Mouse (Mus musculus) G1E (cell line): ENCODE results near the gene Ipmk. TPM values are rescaled to one million over a fixed set of nuclear protein-coding genes. Genes with fewer than 3 reads are reported as not detected.
A peak's percentile ranks its signal among the peaks of the same experiment; 100 is the strongest.
"Not testable (repeated sequence)": the region's sequence is repeated elsewhere in the genome, so short reads cannot be mapped to it uniquely, and the experiment has no call there.

Experiments used
- ATAC-seq: 2 replicates; pipeline ENCODE4 v1.8.0; 2016; ENCODE audit warnings: mild to moderate bottlenecking; ENCODE audit not compliant: insufficient number of reproducible peaks, poor library complexity, low FRiP score, severe bottlenecking; ENCODE audit errors: extremely low read depth
- DNase-seq: peaks from one replicate; pipeline ENCODE4 v3.0.0; 2012; ENCODE audit warnings: low spot score
- H3K27me3 ChIP-seq: 2 replicates; pipeline ENCODE4 v1.6.1; 2012; ENCODE audit warnings: mild to moderate bottlenecking, low read length, inconsistent platforms; ENCODE audit not compliant: insufficient read depth
- H3K36me3 ChIP-seq: replicated peaks from 2 replicates; pipeline ENCODE3; 2012; ENCODE audit warnings: mild to moderate bottlenecking, inconsistent platforms
- H3K4me1 ChIP-seq: 2 replicates; pipeline ENCODE4 v1.6.1; 2012; ENCODE audit warnings: low read depth, low read length, inconsistent platforms, mixed read lengths; ENCODE audit not compliant: insufficient read depth
- H3K4me3 ChIP-seq: 2 replicates; pipeline ENCODE4 v1.5.1; 2012; ENCODE audit warnings: low read depth, mild to moderate bottlenecking, inconsistent platforms, low read length, moderate library complexity, mixed read lengths
- H3K9me3 ChIP-seq: replicated peaks from 2 replicates; pipeline ENCODE4 v1.6.1; 2012; ENCODE audit warnings: inconsistent platforms
- CTCF ChIP-seq: IDR thresholded peaks from 2 replicates; pipeline ENCODE4 v1.5.1; 2012; ENCODE audit warnings: low read depth, low read length, inconsistent platforms, mixed read lengths
- GATA1 ChIP-seq: IDR thresholded peaks from 2 replicates; pipeline ENCODE4 v1.6.1; 2012; ENCODE audit warnings: borderline replicate concordance, low read length, inconsistent platforms, mixed read lengths
- GATA2 ChIP-seq: IDR thresholded peaks from 2 replicates; pipeline ENCODE4 v1.6.1; 2012; ENCODE audit warnings: low read depth, low read length, inconsistent platforms, borderline replicate concordance
- POLR2AphosphoS5 ChIP-seq: IDR thresholded peaks from 2 replicates; pipeline ENCODE4 v1.6.1; 2012; ENCODE audit warnings: low read depth, low read length, inconsistent platforms; ENCODE audit not compliant: insufficient replicate concordance
- TAL1 ChIP-seq: conservative IDR thresholded peaks from 2 replicates; pipeline ENCODE4 v1.6.1; 2012; ENCODE audit warnings: low read depth, low read length, inconsistent platforms, mixed read lengths
- polyA plus RNA-seq: library from polyadenylated mRNA; stranded (reverse); fragments of >175 nt; gene quantifications from 2 replicates; pipeline ENCODE4 v1.2.3, GENCODE M21; 2012
- total RNA-seq, 2 experiments: library from RNA; stranded (forward) in 1 of 2; stranded (reverse) in 1 of 2; fragments of 200-1000 nt in 1 of 2; fragments of >200 nt in 1 of 2; fragmentation: Nextera tagmentation in 1 of 2; gene quantifications; 2 replicates each; pipeline ENCODE4 v1.2.3; 2014 to 2017

Ipmk gene
- total and polyA plus RNA-seq, 3 experiments, result 12.8 to 31.6 (median 26.2) TPM

GRCm38 (mm10) chr10:71373706-71374105, 26.1 kb downstream of the Ipmk start:
- H3K36me3 ChIP-seq, result peaks cover 85% of the 10 kb centered on the region
- TF ChIP-seq CTCF (no peak), POLR2AphosphoS5 (no peak), GATA2 (no peak), GATA1 (no peak), TAL1 (no peak)

GRCm38 (mm10) chr10:71376014-71376413, 28.5 kb downstream of the Ipmk start:
- no peak overlapping the region for H3K4me3 ChIP-seq
- no peaks in the 10 kb centered on the region for H3K9me3 ChIP-seq
- no peak for ATAC-seq
- no peaks in the 10 kb centered on the region for H3K4me1 ChIP-seq
- no peak for TF ChIP-seq GATA2
- no peak for TF ChIP-seq GATA1
- no peak for TF ChIP-seq TAL1
- TF ChIP-seq CTCF, result no peak
- no peak for TF ChIP-seq POLR2AphosphoS5
- H3K36me3 ChIP-seq, result peaks cover 85% of the 10 kb centered on the region
- no peak for DNase-seq
- H3K27me3 ChIP-seq, result no peaks in the 10 kb centered on the region

More at GRCm38 (mm10) chr10:71373706-71374105, 26.1 kb downstream of the Ipmk start:
- Histone ChIP-seq H3K4me1 (no peaks in the 10 kb centered on the region), H3K9me3 (no peaks in the 10 kb centered on the region), H3K4me3 (no peak overlapping the region), H3K27me3 (no peaks in the 10 kb centered on the region)
- ATAC-seq (0 out of 2 replicates have a peak, but pooled peaks have one; percentile 22), DNase-seq (no peak)

- ATAC-seq, result no peak
- H3K4me3 ChIP-seq, result no peak overlapping the region
- TF ChIP-seq CTCF (no peak), POLR2AphosphoS5 (no peak), GATA1 (no peak), GATA2 (no peak), TAL1 (no peak)
- no peaks in the 10 kb centered on the region for H3K9me3 ChIP-seq
- no peaks in the 10 kb centered on the region for H3K4me1 ChIP-seq
- H3K27me3 ChIP-seq, result no peaks in the 10 kb centered on the region
- H3K36me3 ChIP-seq, result peaks cover 81% of the 10 kb centered on the region
- no peak for DNase-seq
Observed at GRCm38 (mm10) chr10:71380406-71380805, 32.8 kb downstream of the Ipmk start.

GRCm38 (mm10) chr10:71381471-71382033, 34.0 kb downstream of the Ipmk start:
- Histone ChIP-seq H3K27me3 (no peaks in the 10 kb centered on the region), H3K4me3 (no peak overlapping the region), H3K9me3 (no peaks in the 10 kb centered on the region), H3K4me1 (no peaks in the 10 kb centered on the region), H3K36me3 (peaks cover 71% of the 10 kb centered on the region)
- no peak for DNase-seq
- ATAC-seq, result no peak
- TF ChIP-seq GATA2 (no peak), CTCF (no peak), GATA1 (no peak), TAL1 (no peak), POLR2AphosphoS5 (no peak)

- ATAC-seq (no peak), DNase-seq (no peak)
- no peaks in the 10 kb centered on the region for H3K9me3 ChIP-seq
- no peak for TF ChIP-seq POLR2AphosphoS5
- no peak for TF ChIP-seq GATA1
- TF ChIP-seq TAL1, result no peak
- TF ChIP-seq CTCF, result no peak
- no peak for TF ChIP-seq GATA2
- peaks cover 65% of the 10 kb centered on the region for H3K36me3 ChIP-seq
- no peak overlapping the region for H3K4me3 ChIP-seq
- H3K27me3 ChIP-seq, result no peaks in the 10 kb centered on the region
- no peaks in the 10 kb centered on the region for H3K4me1 ChIP-seq
Observed at GRCm38 (mm10) chr10:71382109-71382508, 34.5 kb downstream of the Ipmk start.

- peaks cover 61% of the 10 kb centered on the region for H3K36me3 ChIP-seq
- ATAC-seq (no peak), DNase-seq (no peak)
- no peak for TF ChIP-seq CTCF
- TF ChIP-seq TAL1, result no peak
- no peak for TF ChIP-seq GATA2
- no peak for TF ChIP-seq POLR2AphosphoS5
- TF ChIP-seq GATA1, result no peak
- no peaks in the 10 kb centered on the region for H3K4me1 ChIP-seq
- no peak overlapping the region for H3K4me3 ChIP-seq
- no peaks in the 10 kb centered on the region for H3K27me3 ChIP-seq
- H3K9me3 ChIP-seq, result no peaks in the 10 kb centered on the region
Observed at GRCm38 (mm10) chr10:71382858-71383551, 35.4 kb downstream of the Ipmk start.

GRCm38 (mm10) chr10:71383552-71383924, 36.0 kb downstream of the Ipmk start:
- not testable (repeated sequence) for H3K27me3 ChIP-seq, DNase-seq

More at GRCm38 (mm10) chr10:71383552-71383924, 36.0 kb downstream of the Ipmk start:
- H3K4me1 ChIP-seq, H3K9me3 ChIP-seq, H3K4me3 ChIP-seq, ATAC-seq: not testable (repeated sequence)
- H3K36me3 ChIP-seq, result peaks cover 57% of the 10 kb centered on the region
